Mouse (Mus musculus) embryo, embryonic 11 days (tissue): ENCODE data around the gene Cped1.
A peak's percentile ranks its signal among the peaks of the same experiment; 100 is the strongest.

Experiments used
- DNase-seq: peaks from one replicate; pipeline ENCODE4 v3.0.0-alpha.2; 2015

The Cped1 gene

DNA sequence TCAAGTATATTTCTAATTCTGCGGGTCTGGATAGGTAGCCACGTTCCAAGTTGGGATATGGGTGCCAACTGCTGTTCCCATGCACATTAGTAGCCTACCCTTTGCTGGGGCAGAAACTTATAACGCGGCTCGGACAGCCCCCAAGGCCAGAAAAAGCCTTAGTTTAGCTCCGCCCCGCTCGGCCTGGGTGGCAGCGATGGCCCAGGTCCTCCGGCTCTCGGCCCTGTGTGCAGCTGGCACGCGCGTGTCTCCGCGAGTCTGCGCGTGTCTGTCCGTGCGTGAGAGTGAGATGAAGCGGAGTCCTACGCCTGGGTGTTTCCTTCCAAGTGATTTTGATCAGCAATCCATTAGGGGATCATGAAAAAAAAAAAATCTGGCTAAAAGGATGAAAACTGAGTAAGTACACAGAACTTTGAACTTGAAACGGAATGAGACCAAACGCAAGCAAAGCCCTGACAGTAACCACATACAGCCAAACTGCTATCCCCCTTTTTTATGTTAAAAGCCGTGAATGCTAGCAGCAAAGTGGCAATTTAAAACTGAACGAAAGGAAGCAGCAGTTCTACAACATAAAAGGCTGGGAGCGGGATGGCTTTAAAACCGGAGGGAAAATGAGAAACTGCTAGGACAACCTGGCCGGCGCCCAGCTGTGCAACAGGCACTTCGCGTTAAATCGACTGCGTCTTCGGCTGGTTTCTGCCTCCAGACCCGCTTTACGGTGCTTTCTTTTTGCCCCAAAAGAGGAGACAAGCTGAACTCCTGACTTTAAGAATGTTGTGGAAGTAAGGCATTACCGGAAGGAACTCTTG lies at the start of gene Cped1:
Gene Cped1 (plus strand): TSS at position 185 of the 809 bp plus-strand sequence.
- DNase-seq, result peak; percentile 81

- no peak for DNase-seq
Measured at GRCm38 (mm10) chr6:21937981-21938635, 47.6 kb upstream of the Cped1 start.

- DNase-seq, result peak; percentile 98
Measured at GRCm38 (mm10) chr6:21949226-21949731, 36.4 kb upstream of the Cped1 start, which contains the start of gene Ing3. Gene Ing3 (plus strand): TSS chr6:21949571.

GRCm38 (mm10) chr6:21949771-21950448 lies 35.8 kb upstream of the Cped1 start:
- DNase-seq, result peak; percentile 97

- no peak for DNase-seq
Measured at GRCm38 (mm10) chr6:21950676-21951075, 35.0 kb upstream of the Cped1 start.

GRCm38 (mm10) chr6:21955468-21955867 lies 30.2 kb upstream of the Cped1 start:
- DNase-seq, result no peak

GRCm38 (mm10) chr6:21958922-21959321 lies 26.8 kb upstream of the Cped1 start:
- no peak for DNase-seq

- DNase-seq, result no peak
Measured at GRCm38 (mm10) chr6:21959909-21960308, 25.8 kb upstream of the Cped1 start.

- DNase-seq, result no peak
Measured at GRCm38 (mm10) chr6:21977532-21977931, 8.2 kb upstream of the Cped1 start.

GRCm38 (mm10) chr6:21981114-21981513 lies 4.6 kb upstream of the Cped1 start:
- DNase-seq, result no peak

- peak; percentile 91 for DNase-seq
Measured at GRCm38 (mm10) chr6:21984990-21985731, 555 bp upstream of the Cped1 start.

DNA sequence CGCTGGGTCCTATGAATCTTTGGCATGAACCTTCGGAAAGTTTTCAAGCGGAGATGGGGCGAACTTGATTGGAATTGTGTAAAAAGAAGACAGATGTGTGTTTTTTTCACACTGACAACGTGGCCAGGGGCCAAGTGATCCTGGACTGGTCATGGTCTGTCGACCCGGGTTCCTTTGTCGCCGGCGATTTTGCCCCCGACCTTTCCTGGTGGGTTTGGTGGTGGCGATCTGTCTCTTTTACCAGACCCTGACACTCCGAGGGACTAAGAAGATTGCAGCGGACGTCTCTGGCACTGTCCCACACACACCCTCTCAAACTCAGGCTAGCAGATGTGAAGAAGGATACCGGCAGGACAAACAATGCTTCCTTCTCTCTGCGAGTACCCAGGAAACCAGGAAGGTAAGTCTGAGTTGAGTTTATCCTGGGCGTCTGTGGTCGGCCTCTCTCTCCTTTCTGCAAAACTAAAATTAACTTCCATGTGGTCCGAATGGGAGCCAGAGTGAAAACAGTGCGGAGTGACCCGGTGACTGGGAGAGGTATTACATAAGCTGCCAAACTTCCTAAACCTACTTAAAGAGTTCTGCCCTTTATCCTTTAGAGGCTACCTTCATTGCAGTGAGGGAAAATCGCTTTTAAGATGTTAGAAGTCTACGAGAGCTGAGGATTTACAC lies 1.1 kb downstream of the Cped1 start:
- peak; percentile 37 for DNase-seq

GRCm38 (mm10) chr6:21987554-21987953 lies 1.8 kb downstream of the Cped1 start:
- no peak for DNase-seq

GRCm38 (mm10) chr6:21988296-21988695 lies 2.6 kb downstream of the Cped1 start:
- no peak for DNase-seq

- DNase-seq, result no peak
Measured at GRCm38 (mm10) chr6:21989081-21989480, 3.4 kb downstream of the Cped1 start.

DNA sequence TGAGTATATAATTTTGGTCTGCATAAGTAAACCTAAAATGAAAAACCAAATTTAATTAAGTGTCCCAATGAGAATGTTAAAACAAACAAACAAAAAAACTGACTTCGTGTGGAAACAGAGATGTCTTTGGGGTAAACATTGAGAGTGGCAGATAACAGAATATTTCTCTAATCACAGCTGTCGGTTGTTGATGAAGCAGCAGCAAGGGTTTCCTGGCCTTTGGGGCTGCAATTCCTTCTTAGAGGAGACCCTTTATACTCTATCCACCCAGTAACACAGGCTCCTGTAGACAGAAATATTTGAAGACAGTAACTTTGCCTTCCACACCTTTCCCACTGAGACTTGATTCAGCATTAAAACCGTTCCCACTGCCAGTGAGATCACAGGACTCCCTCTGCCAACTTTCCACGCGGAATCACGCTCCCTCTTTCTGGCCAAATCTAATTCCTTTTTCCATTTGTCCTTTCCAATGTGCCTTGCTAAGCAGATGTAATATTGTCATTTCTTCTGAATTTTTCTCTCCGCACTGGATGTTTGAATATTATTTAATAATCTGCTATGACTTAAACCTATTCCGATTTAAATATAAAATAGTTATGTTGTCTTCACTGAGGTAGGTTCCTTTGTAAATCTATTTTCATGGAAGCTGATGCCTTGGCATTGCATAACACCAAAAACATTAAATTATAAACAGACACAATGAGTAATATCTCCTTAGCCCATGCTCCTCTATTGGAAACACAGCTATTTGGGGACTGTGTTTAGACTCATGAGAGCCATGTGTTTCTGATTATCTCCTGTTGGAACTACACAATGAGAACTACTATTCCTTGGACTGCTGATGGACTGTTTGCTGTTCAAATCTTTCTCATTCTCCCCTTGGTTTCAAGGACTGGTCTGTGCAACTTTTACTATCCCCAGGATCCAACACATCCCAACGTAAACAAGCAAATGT lies 4.7 kb downstream of the Cped1 start:
- DNase-seq, result peak; percentile 76

- no peak for DNase-seq
Measured at GRCm38 (mm10) chr6:21991151-21991550, 5.4 kb downstream of the Cped1 start.

DNA sequence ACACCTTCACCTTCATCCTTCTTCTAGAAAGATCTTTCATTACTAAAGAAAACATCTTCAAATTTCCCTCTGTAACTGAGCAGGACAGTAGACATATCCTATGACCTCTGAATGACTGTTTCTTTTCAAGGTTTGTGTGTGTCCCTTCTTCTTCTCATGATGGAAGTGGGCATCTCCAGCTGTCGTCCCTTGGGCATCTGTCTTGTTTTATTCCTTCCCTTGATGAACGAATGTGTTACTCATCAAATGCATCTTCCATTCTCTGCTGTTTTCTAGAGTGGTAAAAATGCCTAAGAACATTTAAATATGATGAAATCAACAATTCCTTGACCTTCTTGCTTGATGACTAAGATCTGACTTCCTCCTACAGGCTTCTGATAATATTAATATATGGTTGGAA lies 7.4 kb downstream of the Cped1 start:
- no peak for DNase-seq

- no peak for DNase-seq
Measured at GRCm38 (mm10) chr6:21998131-21998530, 12.4 kb downstream of the Cped1 start.

GRCm38 (mm10) chr6:21999025-21999424 lies 13.3 kb downstream of the Cped1 start:
- peak; percentile 51 for DNase-seq

DNA sequence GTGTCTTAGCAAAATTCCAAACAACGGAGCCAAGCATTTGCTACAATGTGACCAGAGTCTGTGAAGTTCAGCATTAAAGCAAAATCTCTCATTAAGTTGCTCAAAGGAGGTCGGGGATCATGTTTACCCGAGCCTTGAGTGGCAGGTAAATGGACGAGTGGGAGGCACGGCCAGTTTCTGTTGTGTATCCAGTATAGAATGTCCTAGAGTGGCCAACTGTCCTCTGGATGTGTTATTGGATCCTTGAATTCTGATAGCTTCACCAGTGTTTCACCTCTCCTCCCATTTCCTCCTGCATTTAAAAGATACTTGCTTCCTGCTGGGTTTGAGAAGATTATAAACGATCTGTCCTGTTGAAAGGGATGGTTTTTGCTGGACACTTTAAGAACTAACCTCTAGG lies 14.4 kb downstream of the Cped1 start:
- DNase-seq, result peak; percentile 53
